Mouse (Mus musculus) heart, embryonic 14.5 days (tissue): ENCODE results near the gene Fam19a1. TPM values are rescaled to one million over a fixed set of nuclear protein-coding genes. Genes with fewer than 3 reads are reported as not detected.

ENCODE experiments used
- ATAC-seq: fragments of 200-750 bp; cut with Nextera tagmentation; 2 replicates; pipeline ENCODE4 v1.8.0; 2017; ENCODE audit warnings: low read depth, moderate TSS enrichment; ENCODE audit not compliant: insufficient number of reproducible peaks, insufficient read depth, low FRiP score
- H3K27ac ChIP-seq, 2 experiments: fragments of 200-500 bp in 1 of 2; fragments of 300-500 bp in 1 of 2; sonication (generic) in 1 of 2; replicated peaks in 1 of 2; 2 replicates each; pipeline ENCODE4 v1.5.1; 2012 to 2014; ENCODE audit warnings: low read depth in 2 of 2, low read length in 2 of 2, control low read depth in 1 of 2, mild to moderate bottlenecking in 1 of 2, mixed read lengths in 1 of 2; ENCODE audit not compliant: control insufficient read depth in 1 of 2, insufficient read depth in 1 of 2
- H3K27me3 ChIP-seq: fragments of 300-500 bp; sonication (generic); 2 replicates; pipeline ENCODE4 v1.6.1; 2014; ENCODE audit warnings: mild to moderate bottlenecking, low read length, control low read depth; ENCODE audit not compliant: control insufficient read depth, insufficient read depth
- H3K36me3 ChIP-seq: fragments of 300-500 bp; sonication (generic); 2 replicates; pipeline ENCODE4 v1.6.1; 2014; ENCODE audit warnings: mild to moderate bottlenecking, control low read depth, low read length, mixed read lengths; ENCODE audit not compliant: control insufficient read depth, insufficient read depth
- H3K4me1 ChIP-seq, 2 experiments: fragments of 200-500 bp in 1 of 2; fragments of 300-500 bp in 1 of 2; sonication (generic) in 1 of 2; 2 replicates each; pipeline ENCODE4 v1.6.1; 2012 to 2014; ENCODE audit warnings: low read length in 2 of 2, control low read depth in 1 of 2, mixed read lengths in 1 of 2; ENCODE audit not compliant: control insufficient read depth in 2 of 2, insufficient read depth in 2 of 2
- H3K4me2 ChIP-seq: fragments of 300-500 bp; sonication (generic); 2 replicates; pipeline ENCODE4 v1.6.1; 2014; ENCODE audit warnings: mild to moderate bottlenecking, low read length
- H3K4me3 ChIP-seq, 2 experiments: fragments of 200-500 bp in 1 of 2; fragments of 300-500 bp in 1 of 2; sonication (generic) in 1 of 2; 2 replicates each; pipeline ENCODE4 v1.5.1; 2012 to 2014; ENCODE audit warnings: low read length in 2 of 2, mild to moderate bottlenecking in 2 of 2, control low read depth in 1 of 2, low read depth in 1 of 2, moderate library complexity in 1 of 2; ENCODE audit not compliant: control insufficient read depth in 1 of 2, insufficient read depth in 1 of 2
- H3K9ac ChIP-seq: fragments of 300-500 bp; sonication (generic); 2 replicates; pipeline ENCODE4 v1.6.1; 2014; ENCODE audit warnings: mild to moderate bottlenecking, low read length
- H3K9me3 ChIP-seq: fragments of 300-500 bp; sonication (generic); 2 replicates; pipeline ENCODE4 v1.6.1; 2016; ENCODE audit warnings: low read length, control low read depth; ENCODE audit not compliant: control insufficient read depth
- WGBS: fragments of 180-500 bp; shearing (Covaris S2); extraction: QIAGEN DNeasy Blood & Tissue Kit; methylation state at CpG from one replicate; pipeline ENCODE4 v1.1.7; 2014; 5-methylcytosine and 5-hydroxymethylcytosine counted together
- polyA plus RNA-seq: library from polyadenylated mRNA; unstranded; fragments of >200 nt; fragmentation: Nextera tagmentation; extraction: Ambion mirVana; gene quantifications from 2 replicates; pipeline ENCODE4 v1.2.1, GENCODE M21; 2014

The Fam19a1 gene
- polyA plus RNA-seq, 1 experiment from 2014 or later: 0.11 TPM

DNA sequence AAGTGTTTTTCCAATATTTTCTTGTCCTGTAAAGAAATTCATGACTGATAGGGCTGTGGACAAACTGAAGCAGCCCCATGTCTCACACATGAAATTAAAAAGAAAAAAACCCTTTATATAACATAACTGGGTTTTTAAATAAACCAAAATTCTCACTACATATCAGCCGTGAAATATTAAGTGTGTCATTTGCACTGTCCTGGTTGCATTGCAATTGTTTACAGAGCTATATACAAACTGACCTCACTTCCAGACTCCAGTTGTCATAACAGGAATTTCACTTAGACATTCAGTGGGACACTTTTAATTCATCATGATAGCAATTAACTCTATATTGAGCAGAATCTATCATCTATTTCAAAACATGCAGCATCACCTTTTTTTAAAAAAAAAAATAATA lies 553.4 kb downstream of the Fam19a1 start:
- H3K27ac ChIP-seq: no peak overlapping the region
- H3K4me3 ChIP-seq: no peak overlapping the region
- H3K9ac ChIP-seq: no peak overlapping the region
- no peaks in the 10 kb centered on the region for H3K4me1 ChIP-seq
- WGBS: 88% methylated on average over 1 of the region's 1 CpGs
- no peak overlapping the region for H3K4me2 ChIP-seq
- H3K27me3 ChIP-seq: no peaks in the 10 kb centered on the region
- no peaks in the 10 kb centered on the region for H3K36me3 ChIP-seq
- ATAC-seq: no peak
- no peaks in the 10 kb centered on the region for H3K9me3 ChIP-seq

DNA sequence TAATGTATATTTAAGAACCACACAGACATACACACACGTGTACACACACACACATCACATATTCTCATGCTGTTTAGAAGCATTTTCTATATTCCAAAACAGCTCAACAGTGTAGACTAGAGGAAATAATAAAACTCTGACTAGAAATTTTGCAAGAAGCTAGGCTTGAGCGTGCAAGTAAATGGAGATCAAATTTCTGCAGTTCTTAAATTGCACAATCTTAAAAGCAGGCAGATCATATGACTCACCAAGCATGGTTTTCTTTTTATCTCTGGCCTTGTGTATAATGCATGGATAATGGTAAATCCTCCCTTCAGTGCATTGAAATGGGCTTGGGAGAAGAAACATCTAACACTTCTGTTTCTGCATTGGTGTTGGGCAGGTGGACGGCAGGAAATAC lies 564.9 kb downstream of the Fam19a1 start:
- no peaks in the 10 kb centered on the region for H3K4me1 ChIP-seq
- no peaks in the 10 kb centered on the region for H3K27me3 ChIP-seq
- no peaks in the 10 kb centered on the region for H3K36me3 ChIP-seq
- H3K9ac ChIP-seq: no peak overlapping the region
- WGBS: 73% methylated on average over 3 of the region's 3 CpGs
- no peak for ATAC-seq
- H3K9me3 ChIP-seq: no peaks in the 10 kb centered on the region
- H3K4me2 ChIP-seq: no peak overlapping the region
- no peak overlapping the region for H3K27ac ChIP-seq
- H3K4me3 ChIP-seq: no peak overlapping the region

Other genes starting within 250 kb of the Fam19a1 start
- gene 1700123L14Rik, start 53.1 kb downstream of the Fam19a1 start, polyA plus RNA-seq: not detected in 2 replicates